Mouse (Mus musculus) bone marrow macrophage, adult 2 months (primary cell): ENCODE measurements around the gene Slc16a7.

Experiments used
- CTCF ChIP-seq: IDR thresholded peaks from 2 replicates; pipeline ENCODE4 v1.5.1; 2012; ENCODE audit warnings: low read depth, mild to moderate bottlenecking, low read length, moderate library complexity
- POLR2A ChIP-seq: IDR thresholded peaks from 2 replicates; pipeline ENCODE4 v1.6.1; 2012; ENCODE audit warnings: mild to moderate bottlenecking, low read depth, low read length, borderline replicate concordance

DNA sequence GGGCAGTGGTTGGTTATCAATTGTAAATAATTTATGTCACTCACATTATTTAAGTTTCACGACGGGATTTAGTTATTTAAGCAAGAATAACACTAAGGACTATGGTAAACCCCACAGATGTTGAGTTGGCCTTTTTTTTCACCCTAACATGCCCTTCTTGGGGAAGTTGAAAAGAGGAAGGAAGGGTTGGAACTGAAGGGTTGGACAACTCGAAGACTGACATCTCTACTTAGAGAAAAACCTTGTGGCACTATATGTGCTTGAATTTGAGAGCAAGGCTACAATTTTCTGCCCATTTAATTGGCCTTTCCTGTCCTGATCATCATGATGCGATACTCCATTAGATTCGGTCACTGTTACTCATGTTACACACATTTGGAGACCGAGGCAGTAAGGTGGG is 746 bp upstream of the Slc16a7 start:
- TF ChIP-seq POLR2A (no peak), CTCF (no peak)
